Mouse (Mus musculus) mouse embryonic stem cell (cell line): Measurements from ENCODE around the gene Rpl28.
"Not testable (repeated sequence)": the region's sequence is repeated elsewhere in the genome, so short reads cannot be mapped to it uniquely, and the experiment has no call there.

Source experiments
- in situ Hi-C, 2 experiments: fragments of 300-500 bp; cut with MboI; formaldehyde crosslinking; loops; 1 replicate in 1 of 2; 3 replicates in 1 of 2; pipeline ENCODE4 v1.14.3; 2019 to 2020; ENCODE audit warnings: low sequenced_read_pairs in 2 of 2, low pct_unique_long_range_greater_than_20kb in 1 of 2, mixed read lengths in 1 of 2; ENCODE audit not compliant: unreplicated experiment in 1 of 2

The Rpl28 gene

DNA sequence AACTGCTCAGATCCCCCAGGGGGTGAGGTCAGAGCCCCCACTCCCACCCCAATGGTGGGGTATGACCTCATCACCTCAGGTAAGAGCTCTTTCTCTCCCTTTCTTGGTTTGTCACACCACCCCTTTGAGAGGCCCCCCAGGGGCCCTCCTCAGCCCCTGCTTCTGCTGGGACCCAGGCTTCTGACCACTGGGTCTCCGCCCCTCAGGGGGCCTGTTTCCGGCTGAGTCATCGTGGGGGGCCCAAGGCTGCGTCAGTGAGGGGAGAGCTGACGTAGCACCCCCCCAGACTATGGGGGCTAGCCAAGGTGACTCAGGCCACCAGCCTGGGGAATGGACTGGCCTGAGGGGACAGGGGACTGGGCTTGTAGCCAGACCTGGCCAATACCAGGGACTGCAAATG is 12.8 kb upstream of the Rpl28 start:
- in situ Hi-C loops, result no loop called here

DNA sequence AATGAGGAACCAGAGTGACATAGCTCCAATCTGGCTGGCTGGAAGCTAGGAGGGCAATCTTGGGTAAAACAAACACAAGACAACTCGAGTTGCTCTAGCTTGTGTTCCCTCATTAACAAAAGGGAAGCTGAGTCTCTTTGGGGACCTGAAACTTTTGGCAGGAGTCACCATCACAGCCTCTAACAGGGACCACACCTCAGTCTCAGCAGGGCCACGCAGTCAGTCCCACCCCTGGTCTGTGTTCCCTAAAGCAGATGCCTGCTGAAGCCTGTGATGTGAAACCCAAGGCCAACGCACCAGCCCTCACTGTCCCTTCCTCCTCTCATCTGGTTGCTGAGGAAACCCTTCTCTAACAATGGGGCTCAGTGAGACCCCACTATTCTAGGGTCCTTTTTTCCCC is 10.5 kb upstream of the Rpl28 start:
- in situ Hi-C loops, result no loop called here

DNA sequence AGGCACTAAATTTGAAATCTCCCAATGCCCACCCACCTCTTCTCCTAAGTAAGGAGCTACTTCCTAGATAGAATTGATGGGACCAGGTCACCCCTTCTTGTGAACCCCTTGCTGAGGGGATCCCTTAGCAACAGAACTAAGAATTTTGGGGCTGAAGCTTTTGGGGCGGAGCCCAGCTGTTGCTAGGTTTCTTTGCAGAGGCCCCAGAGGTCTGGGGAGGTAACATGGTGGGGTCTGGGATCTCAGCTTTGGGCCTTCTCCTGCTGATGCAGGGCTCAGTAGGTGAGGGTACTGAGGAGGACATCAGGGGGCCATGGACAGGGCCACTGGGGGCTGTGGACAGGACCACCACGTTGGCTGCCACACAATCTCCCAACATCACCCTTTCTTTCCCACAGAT is 9.9 kb upstream of the Rpl28 start, which contains the start of the genes Il11 and Tmem190:
Gene Il11, minus strand, starts transcription at position 101 of the 400 bp plus-strand sequence.
Gene Tmem190, plus strand, starts transcription at position 179 of the 400 bp plus-strand sequence.
- in situ Hi-C loops, result no loop called here

DNA sequence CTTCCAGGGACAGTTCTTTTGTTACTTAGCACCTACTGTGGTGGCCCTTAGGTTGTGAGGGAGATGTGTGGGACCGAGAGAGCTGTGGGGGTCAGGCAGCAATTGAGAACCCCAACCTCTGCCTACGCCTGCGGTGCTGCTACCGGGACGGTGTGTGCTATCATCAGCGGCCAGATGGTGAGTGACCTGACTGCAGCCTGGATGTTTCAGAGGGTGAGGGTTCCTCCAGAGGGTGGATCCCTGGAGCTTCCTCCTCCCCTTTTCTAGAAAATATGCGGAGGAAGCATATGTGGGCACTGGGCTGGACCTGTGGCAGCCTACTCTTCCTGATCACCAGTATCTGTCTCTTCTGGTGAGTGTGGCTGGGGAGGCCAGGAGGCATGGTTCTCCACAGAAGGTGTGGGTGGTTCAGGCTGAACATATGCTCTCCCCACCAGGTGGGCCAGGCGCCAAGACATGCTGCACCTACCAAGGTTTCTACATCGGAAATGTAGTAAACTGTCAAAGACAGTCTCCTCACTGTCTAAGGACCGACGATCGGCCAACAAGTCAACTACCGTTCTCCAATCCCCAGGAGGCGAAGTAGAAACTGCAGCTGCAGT is 8.9 kb upstream of the Rpl28 start:
- in situ Hi-C loops, result no loop called here

DNA sequence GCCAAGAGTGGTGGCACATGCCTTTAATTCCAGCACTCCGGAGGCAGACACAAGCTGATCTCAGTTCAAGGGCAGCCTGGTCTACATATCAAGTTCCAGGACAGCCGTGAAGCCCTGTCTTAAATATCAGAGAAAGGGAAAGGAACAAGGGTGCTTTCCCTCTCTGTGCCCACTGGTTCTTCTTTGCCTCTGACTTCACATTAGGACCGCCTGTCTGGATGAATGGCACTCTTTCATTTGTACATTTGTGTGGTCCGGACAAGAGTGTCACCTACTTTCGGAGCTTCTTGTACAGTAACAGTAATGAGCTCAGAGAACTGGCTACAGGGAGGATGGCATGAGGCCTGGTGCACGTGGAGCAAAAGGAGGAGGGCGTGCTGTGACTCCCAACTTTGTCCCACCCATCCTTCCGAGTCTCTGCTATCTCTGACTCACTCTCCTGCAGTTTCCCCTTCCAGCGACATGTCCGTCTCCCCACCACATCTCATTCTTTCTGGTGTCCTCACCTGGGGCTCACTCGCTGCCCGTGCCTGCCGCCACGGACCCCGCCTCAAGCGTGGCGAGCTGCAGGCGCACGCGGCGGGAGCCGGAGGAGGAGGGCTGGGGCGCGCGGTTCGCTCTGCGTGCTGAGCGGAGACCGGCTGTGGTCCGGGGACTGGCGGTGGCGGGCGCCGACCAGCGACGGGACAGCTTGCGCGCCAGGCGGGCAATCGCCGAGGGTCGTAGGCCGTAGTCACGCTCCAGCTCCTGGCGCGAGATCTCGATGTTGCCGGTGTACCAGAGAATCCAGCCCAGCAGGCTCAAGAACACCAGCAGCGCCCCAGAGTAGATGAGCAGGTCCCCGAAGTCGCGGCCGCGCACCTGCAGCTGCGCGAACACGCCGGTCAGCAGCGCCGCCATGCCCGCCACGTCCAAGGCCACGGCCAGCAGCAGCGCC is 3.9 kb upstream of the Rpl28 start:
- in situ Hi-C loops, result no loop called here

DNA sequence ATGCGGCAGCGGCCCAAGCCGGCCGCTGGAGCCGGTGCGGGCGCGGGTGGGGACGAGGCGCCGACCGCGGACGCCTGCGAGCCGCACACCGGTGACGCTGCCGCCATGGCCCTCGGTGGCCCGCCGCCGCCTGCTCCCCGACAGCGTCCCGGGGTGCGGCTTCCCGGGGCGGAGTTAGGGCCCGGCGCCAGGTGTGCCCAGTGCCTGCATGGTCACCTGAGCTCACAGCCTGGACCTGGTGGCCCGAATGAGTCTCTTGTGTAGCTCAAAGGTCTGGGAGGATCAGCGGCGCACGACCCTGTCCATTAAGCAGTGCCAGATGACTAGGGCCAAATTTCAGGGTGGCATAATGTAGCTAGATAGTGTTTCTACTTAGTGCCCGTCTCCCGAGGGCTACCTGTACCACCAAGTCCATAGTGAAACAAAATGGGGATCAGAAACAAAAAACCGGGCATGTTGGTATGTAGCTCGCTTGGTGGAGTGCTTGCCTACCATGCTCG is 3.2 kb upstream of the Rpl28 start, which contains the start of gene Tmem238:
Gene Tmem238, minus strand, starts transcription at position 221 of the 500 bp plus-strand sequence.
- in situ Hi-C loops, result no loop called here

DNA sequence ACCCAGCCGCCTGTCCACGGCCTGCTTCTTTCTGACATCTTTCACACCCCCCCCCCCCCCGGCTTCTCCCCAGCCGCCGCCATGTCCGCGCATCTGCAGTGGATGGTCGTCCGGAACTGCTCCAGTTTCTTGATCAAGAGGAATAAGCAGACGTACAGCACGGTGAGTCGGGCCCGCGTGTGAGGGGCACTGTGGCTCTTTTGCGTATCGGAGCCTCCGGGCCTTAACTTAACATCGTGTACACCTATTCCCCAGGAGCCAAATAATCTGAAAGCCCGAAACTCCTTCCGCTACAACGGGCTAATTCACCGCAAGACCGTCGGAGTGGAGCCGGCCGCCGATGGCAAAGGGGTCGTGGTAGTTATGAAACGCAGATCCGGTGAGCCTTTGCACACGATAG is 574 bp downstream of the Rpl28 start:
- in situ Hi-C loops, result not testable (repeated sequence)

DNA sequence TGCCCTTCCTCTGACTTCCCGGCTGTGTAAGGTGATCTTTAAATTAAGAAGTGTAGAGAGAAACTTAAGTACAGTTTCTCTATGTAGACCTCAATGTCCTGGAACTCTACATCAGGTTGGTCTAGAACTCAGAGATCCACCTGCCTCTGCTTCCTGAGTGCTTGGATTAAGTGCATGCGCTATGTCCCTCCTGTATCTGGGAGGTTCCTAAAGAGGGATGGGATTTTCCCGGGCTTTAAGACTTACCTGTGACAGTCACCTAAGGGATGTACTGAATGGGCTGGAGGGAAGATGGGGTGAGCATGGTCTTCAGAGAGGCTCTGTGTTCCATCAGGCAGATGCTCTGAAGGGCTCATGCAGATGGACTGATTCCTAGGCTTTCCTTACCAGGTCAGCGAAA is 1.0 kb downstream of the Rpl28 start:
- in situ Hi-C loops, result no loop called here

DNA sequence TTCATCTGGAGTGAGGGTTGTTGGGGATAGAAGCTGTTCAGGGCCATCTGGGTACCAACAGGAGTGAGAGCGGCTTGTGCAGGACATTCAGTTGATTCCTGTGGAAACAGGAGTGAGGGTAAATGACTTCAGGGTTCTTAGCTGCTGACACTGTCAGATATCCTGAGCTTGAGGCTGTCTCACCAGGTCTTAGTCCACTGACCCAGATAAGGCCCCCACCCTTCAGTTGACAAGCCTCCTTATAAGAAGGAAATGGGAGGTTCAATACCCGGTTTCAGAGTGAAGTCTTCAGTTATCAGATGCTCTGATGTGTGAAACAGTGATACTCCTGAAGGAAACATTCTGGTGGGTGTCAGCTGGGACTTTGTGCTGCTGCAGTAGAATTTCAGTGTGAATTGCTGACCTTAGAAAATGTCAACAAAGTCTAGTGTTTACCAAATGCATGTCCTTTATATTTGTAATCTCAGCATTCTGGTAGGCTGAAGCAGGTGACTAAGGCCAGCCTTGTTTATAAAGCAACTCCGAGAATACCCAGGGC is 2.0 kb downstream of the Rpl28 start:
- in situ Hi-C loops, result no loop called here

DNA sequence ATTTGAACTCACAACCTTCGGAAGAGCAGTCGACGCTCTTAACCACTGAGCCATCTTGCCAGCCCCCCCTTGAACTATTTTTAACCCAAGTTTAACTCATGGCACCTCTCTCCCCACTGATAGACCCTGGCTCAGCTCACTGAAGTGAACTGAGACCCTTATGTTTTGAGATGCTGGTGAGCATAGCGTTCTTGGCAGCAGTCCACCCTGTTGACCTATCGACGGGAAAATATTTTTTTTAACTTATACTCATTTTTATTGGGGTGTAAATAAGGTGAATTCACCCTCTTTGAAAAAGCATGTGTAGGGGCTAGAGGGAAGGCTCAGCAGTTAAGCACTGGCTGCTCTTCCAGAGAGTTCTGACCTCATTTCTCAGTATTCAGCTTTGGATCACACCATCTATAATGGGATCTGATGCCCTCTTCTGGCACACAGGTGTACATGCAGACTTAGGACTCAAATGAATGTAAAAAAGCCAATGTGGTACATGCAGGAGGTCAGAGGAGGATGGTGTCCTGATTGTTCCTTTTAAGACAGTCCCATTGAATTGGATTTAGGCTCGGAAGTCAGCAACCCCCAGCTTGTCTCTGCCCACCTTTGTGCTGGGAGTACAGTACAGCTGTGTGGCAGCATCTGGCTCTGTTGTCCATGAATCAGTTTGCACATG is 3.2 kb downstream of the Rpl28 start:
- in situ Hi-C loops, result no loop called here

DNA sequence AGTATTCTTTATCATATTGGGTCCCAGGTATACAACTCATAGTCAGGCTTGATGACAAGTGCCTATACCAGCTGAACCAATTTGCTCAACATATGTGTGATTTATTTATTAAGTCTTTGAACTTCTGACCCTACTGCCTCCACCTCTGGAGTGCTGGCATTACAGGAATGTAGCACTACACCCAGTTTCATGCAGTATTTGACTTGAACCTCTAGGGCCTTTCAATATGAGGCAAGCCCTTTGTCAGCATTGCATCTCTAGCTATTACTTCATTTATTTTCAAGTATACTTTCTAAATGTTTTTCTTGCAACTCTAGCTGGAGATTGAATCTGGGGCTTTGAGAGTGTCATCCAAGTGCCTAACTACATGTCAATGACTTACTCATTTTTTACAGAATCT is 9.6 kb downstream of the Rpl28 start:
- in situ Hi-C loops, result no loop called here

DNA sequence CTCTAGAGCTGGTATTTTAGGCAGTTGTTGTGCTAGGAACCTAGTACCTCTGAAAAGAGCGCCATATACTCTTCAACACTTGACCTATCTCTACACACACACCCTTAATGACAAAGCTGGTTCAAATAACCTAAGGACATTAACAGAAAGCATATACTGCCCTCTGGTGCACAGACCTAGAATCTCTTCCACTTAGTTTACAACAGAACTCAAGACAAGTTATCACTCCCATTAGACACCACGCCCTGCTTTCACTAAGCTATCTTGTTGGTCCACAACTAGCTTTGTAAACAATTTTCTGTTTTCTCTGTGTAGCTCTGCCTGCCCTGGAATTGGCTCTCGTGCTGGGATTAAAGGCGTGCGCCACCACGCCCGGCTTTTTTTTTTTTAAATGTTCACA is 14.0 kb downstream of the Rpl28 start:
- in situ Hi-C loops, result no loop called here

DNA sequence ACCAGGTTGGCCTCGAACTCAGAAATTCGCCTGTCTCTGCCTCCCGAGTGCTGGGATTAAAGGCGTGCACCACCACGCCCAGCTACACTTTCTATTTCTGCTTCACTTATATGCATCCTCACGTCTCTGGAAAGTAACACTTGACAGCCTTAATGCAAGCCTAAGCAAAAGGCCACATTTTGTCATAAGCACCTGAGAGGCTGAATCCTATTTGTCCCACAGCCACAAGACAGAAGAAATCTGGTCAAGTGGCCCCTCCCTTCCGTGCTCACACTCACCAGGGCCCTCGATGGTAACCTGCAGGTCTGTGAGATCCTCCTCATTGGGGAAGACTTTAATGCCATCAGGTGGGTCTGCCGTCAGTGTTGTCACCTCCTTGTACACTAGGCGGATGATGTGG is 18.5 kb downstream of the Rpl28 start:
- in situ Hi-C loops, result not testable (repeated sequence)

DNA sequence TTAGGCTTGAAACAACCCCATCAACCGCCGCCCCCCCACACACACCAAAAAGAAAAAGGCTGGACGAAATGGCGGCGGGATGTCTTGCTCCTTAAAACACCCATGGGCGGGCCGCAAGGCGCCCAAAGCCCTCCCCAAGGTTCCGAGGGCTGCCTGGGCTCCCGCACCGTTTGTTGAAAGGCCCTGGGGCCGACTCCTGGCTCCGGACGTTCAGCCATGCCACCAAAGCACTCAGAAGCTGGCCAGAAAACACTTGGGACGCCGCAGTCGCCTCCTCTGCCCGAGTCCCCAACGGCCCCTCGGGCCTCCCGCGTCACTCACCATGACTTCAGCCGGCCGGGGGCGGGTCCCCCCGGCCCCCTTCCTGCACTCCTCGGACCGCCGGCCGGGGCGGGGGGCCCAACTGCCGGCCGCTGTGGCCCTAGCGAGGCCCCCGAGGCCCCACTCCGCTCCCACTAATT is 19.2 kb downstream of the Rpl28 start:
- in situ Hi-C loops, result no loop called here

DNA sequence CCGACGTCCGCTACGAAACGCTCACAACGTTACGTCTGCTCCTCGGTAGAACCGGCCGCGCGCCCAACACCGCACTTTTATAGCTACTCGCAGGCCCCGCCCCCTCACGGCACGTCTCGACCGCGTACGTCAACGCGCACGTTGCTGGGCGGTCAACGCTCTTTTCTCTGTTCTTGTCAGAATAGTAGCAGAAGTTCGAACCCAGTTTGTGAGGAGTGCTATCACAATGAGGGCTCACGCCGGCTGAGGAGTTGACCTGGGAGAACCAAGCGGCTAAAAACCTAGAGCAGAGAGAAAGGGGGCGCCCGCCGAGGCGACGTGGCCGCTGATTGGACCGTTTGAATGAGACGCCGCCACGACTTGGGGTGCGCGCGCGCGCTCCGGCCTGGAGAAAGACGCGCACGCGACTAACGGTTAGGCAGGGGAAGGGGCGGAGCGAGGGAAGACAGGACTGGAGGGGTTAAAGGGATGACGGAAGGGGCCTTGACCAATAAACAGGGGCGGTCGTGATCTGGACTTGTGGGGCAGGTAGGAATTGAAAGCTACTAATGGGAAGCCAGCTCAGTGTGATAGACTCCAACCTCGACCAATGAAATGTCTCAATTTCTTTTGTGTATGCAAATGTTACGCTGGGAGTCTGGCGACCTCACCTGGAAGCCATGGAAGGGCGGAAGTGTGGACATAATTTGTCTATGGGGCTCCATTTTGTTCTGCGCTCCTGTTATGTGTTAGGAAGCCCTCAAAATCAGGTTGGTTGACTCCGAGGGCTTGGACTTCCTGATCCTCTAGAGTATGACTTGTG is 19.8 kb downstream of the Rpl28 start, which contains the start of gene Ube2s:
Gene Ube2s, minus strand, starts transcription at position 288 of the 802 bp plus-strand sequence.
- in situ Hi-C loops, result no loop called here

DNA sequence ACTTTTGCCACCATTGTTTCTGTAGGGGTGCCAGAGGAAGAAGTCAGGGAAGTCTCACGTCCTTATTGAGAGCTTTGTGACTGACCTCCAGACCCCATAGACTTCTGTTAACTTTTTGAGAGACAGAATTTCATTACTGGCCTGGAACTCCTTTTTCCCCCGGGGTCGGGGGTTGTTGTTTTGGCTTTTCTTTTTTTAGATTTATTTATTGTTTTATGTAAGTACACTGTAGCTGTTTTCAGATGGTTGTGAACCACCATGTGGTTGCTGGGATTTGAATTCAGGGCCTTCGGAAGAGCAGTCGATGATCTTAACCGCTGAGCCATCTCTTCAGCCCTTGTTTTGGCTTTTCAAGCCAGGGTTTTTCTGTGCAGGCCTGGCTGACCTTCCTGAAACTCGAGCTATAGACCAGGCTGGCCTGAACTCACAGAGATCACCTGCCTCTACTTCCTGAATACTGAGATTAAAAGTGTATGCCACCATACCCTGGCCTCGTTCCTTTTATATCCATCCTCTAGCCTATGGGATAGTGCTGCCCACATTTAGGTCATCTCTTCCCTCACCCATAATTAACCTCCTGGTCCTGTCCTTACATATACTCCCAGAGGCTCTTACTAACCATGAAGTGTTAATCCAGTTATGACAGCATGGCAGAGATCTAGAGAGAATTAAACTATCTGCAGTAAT is 20.6 kb downstream of the Rpl28 start:
- in situ Hi-C loops, result no loop called here

DNA sequence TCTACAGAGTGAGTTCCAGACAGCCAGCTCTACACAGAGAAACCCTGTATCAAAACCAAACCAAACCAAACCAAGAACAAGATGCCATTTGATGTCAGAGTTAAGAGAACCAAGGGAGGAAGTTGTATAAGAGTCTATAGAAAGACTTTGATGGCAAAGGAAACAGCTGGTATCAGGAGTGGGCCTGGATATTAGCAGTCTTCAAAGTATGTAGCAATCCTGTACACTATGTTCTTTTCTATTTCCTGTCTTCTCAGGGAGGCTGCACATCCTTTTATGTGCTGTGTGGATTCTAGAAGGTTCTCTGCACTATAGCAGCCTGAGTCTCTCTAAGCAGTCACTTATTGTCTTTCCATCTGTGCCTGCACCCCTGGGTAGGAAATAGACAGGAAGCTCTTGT is 23.9 kb downstream of the Rpl28 start:
- in situ Hi-C loops, result no loop called here
